Comparison of ENCODE assay signal across 9 mouse cellular contexts in genomic region chr9:75632902-75633301, GRCm38 (mm10). TPM values are rescaled to one million over a fixed set of nuclear protein-coding genes. Genes with fewer than 3 reads are reported as not detected.
DNase-seq lines count a peak whose midpoint lies in the region; ATAC-seq and TF ChIP-seq lines count a peak whose summit lies in the region.
"Had no signal": no experiment of that assay in that cellular context is flagged by ENCODE, and none has a peak within 500 bp of the region (broad histone marks: within the 10 kb centered on the region; RNA-seq: fewer than 3 reads in every experiment).

No protein-coding gene starts in this region.

- peak; percentile 66 for ATAC-seq in hindbrain, postnatal 0 days

- H3K4me3 ChIP-seq in hindbrain, postnatal 0 days (ENCODE audit: low read length) = no peak overlapping the region
- no peak overlapping the region for H3K4me3 ChIP-seq in small intestine, adult 2 months (ENCODE audit: low read depth, low read length)
- H3K4me3 ChIP-seq: megakaryocyte, embryonic 14.5 days had no signal

- 25% methylated on average over 1 of the region's 1 CpGs for WGBS in hindbrain, postnatal 0 days
- WGBS in small intestine, adult 2 months = 40% methylated on average over 1 of the region's 1 CpGs

- H3K36me3 ChIP-seq in hindbrain, postnatal 0 days (ENCODE audit: insufficient read depth, low read length) = peaks cover 9% of the 10 kb centered on the region; the same call in 1 of the 2 replicates
- H3K36me3 ChIP-seq in small intestine, adult 2 months (ENCODE audit: control insufficient read depth, insufficient read depth, low read length) = 0 out of 2 replicates have a peak, but pooled peaks cover 1% of the 10 kb centered on the region

- H3K9me3 ChIP-seq in hindbrain, postnatal 0 days (ENCODE audit: low read length) = no peaks in the 10 kb centered on the region
- H3K9me3 ChIP-seq: megakaryocyte, embryonic 14.5 days had no signal

- H3K27me3 ChIP-seq in hindbrain, postnatal 0 days (ENCODE audit: insufficient read depth, low read length) = no peaks in the 10 kb centered on the region
- H3K27me3 ChIP-seq in small intestine, adult 2 months (ENCODE audit: control insufficient read depth, insufficient read depth, low read length) = no peaks in the 10 kb centered on the region
- H3K27me3 ChIP-seq: megakaryocyte, embryonic 14.5 days had no signal

- TF ChIP-seq CTCF in hindbrain, postnatal 0 days (IDR thresholded peaks at IDR 0.05; ENCODE audit: low read depth) = peak; percentile 70
- peak; percentile 59; the same call in 1 of the 2 replicates for TF ChIP-seq CTCF in small intestine, adult 2 months (IDR thresholded peaks at IDR 0.05; ENCODE audit: extremely low read depth, insufficient read length, insufficient replicate concordance, low read depth, low read length)

- H3K9ac ChIP-seq in hindbrain, postnatal 0 days (replicated peaks; ENCODE audit: low read length) = no peak overlapping the region

- TF ChIP-seq POLR2A in small intestine, adult 2 months (IDR thresholded peaks at IDR 0.05; ENCODE audit: low read depth, low read length) = no peak

- H3K4me1 ChIP-seq in hindbrain, postnatal 0 days (ENCODE audit: insufficient read depth, low read length) = no peaks in the 10 kb centered on the region
- peaks cover 10% of the 10 kb centered on the region for H3K4me1 ChIP-seq in small intestine, adult 2 months (ENCODE audit: control insufficient read depth, insufficient read depth, insufficient read length, low read length)
- H3K4me1 ChIP-seq: megakaryocyte, embryonic 14.5 days had no signal

- no peak overlapping the region for H3K4me2 ChIP-seq in hindbrain, postnatal 0 days (ENCODE audit: low read depth, low read length)

- no peak overlapping the region for H3K27ac ChIP-seq in hindbrain, postnatal 0 days
- no peak overlapping the region for H3K27ac ChIP-seq in small intestine, adult 2 months (ENCODE audit: insufficient read depth, low read depth, low read length)

- peak; percentile 15 to 37 for DNase-seq in heart, adult 18-20 months
- DNase-seq in heart, adult 8-10 months (ENCODE audit: low spot score) = no peak
- DNase-seq in urinary bladder, postnatal 25 days (ENCODE audit: low spot score) = peak; percentile 8
- no peak for DNase-seq in urinary bladder, postnatal 36 days (ENCODE audit: low spot score in 2 of 2)
- DNase-seq in hindbrain, postnatal 0 days (ENCODE audit: low spot score) = peak; percentile 63
- no peak for DNase-seq in layer of hippocampus, adult 18-20 months (ENCODE audit: low spot score in 2 of 2)
- no peak for DNase-seq in right cerebral cortex, postnatal 36 days (ENCODE audit: low spot score in 2 of 2)

RNA-seq across cellular contexts. Expression of gene Lysmd2, which starts 7.4 kb away (rescaled TPM):
- total RNA-seq in heart, adult 18-20 months (2021) = 10 to 100 TPM in 1 of 2 experiments, 1 to 10 TPM in 1; 9.9 to 11.9 TPM
- total RNA-seq in heart, adult 8-10 months (2022) = 10 to 100 TPM in 2 of 4 experiments, 1 to 10 TPM in 2; 7.6 to 11.7 (median 9.2) TPM
- 33.9 and 39.7 TPM in 2 replicates for total RNA-seq in hindbrain, postnatal 0 days (2014; rRNA removed)
- polyA plus RNA-seq in hindbrain, postnatal 0 days (2015; fragmentation: Nextera tagmentation; extraction: Ambion mirVana) = 37.3 and 42.1 TPM in 2 replicates
- polyA plus RNA-seq in small intestine, adult 2 months (2012; rRNA removed) = 8.8 and 13.7 TPM in 2 replicates
- total RNA-seq in layer of hippocampus, adult 18-20 months (2021) = 10 to 100 TPM; 60.8 to 67.2 TPM

RNA-seq across cellular contexts. Expression of gene Tmod2, which starts 21.8 kb away (rescaled TPM):
- 1 to 10 TPM; 3.1 to 4.3 TPM for total RNA-seq in heart, adult 18-20 months (2021)
- total RNA-seq in heart, adult 8-10 months (2022) = 1 to 10 TPM; 4.2 to 5.2 (median 4.4) TPM
- total RNA-seq in hindbrain, postnatal 0 days (2014; rRNA removed) = 125 and 126 TPM in 2 replicates
- polyA plus RNA-seq in hindbrain, postnatal 0 days (2015; fragmentation: Nextera tagmentation; extraction: Ambion mirVana) = 361 and 363 TPM in 2 replicates
- 0.15 and 0.42 TPM in 2 replicates for polyA plus RNA-seq in small intestine, adult 2 months (2012; rRNA removed)
- 100 to 1,000 TPM; 382 to 386 TPM for total RNA-seq in layer of hippocampus, adult 18-20 months (2021)

RNA-seq across cellular contexts. Expression of gene Scg3, which starts 51.0 kb away (rescaled TPM):
- total RNA-seq in heart, adult 18-20 months (2021) = under 1 TPM; 0.17 to 0.33 TPM
- total RNA-seq in heart, adult 8-10 months (2022) = under 1 TPM in 3 of 4 experiments, not detected in 1; 0.19 to 0.60 (median 0.19) TPM
- total RNA-seq in hindbrain, postnatal 0 days (2014; rRNA removed) = 107 and 112 TPM in 2 replicates
- 134 and 143 TPM in 2 replicates for polyA plus RNA-seq in hindbrain, postnatal 0 days (2015; fragmentation: Nextera tagmentation; extraction: Ambion mirVana)
- 1.9 and 6.0 TPM in 2 replicates for polyA plus RNA-seq in small intestine, adult 2 months (2012; rRNA removed)
- 100 to 1,000 TPM; 259 to 270 TPM for total RNA-seq in layer of hippocampus, adult 18-20 months (2021)

Comparison
In these comparisons a context has a peak if more than half of its experiments do, and no peak if none do; other contexts are left out.
1. DNase-seq: peak in heart, adult 18-20 months (2 of 2), urinary bladder, postnatal 25 days (single experiment) and hindbrain, postnatal 0 days (single experiment); none in heart, adult 8-10 months (single experiment), urinary bladder, postnatal 36 days (0 of 2), layer of hippocampus, adult 18-20 months (0 of 2) and right cerebral cortex, postnatal 36 days (0 of 2).
2. RNA of gene Tmod2, which starts 21.8 kb away (total RNA-seq): 382 to 386 TPM in layer of hippocampus, adult 18-20 months and 125 to 126 TPM in hindbrain, postnatal 0 days; 4.2 to 5.2 TPM in heart, adult 8-10 months and 3.1 to 4.3 TPM in heart, adult 18-20 months; every median in the first group is over 10 times any median in the second.
3. RNA of gene Scg3, which starts 51.0 kb away (total RNA-seq): 259 to 270 TPM in layer of hippocampus, adult 18-20 months and 107 to 112 TPM in hindbrain, postnatal 0 days; 0.17 to 0.33 TPM in heart, adult 18-20 months and 0.19 to 0.60 TPM in heart, adult 8-10 months; every median in the first group is over 10 times any median in the second.